Mouse (Mus musculus) heart, embryonic 10.5 days (tissue): ENCODE results near the gene Ndufs8. TPM values are rescaled to one million over a fixed set of nuclear protein-coding genes. Genes with fewer than 3 reads are reported as not detected.

Experiments used
- DNase-seq: peaks from one replicate; pipeline ENCODE4 v3.0.0-alpha.2; 2017; ENCODE audit warnings: low spot score
- H3K27ac ChIP-seq: fragments of 300-500 bp; sonication (generic); 2 replicates; pipeline ENCODE4 v1.5.1; 2016; ENCODE audit warnings: mild to moderate bottlenecking
- H3K27me3 ChIP-seq: fragments of 300-500 bp; sonication (generic); 2 replicates; pipeline ENCODE4 v1.6.1; 2016; ENCODE audit warnings: mild to moderate bottlenecking; ENCODE audit not compliant: poor library complexity, insufficient read depth, severe bottlenecking
- H3K36me3 ChIP-seq: fragments of 300-500 bp; sonication (generic); 2 replicates; pipeline ENCODE4 v1.6.1; 2016; ENCODE audit warnings: mild to moderate bottlenecking, moderate library complexity
- H3K4me1 ChIP-seq: fragments of 300-500 bp; sonication (generic); 2 replicates; pipeline ENCODE4 v1.6.1; 2016; ENCODE audit warnings: mild to moderate bottlenecking
- H3K4me3 ChIP-seq: fragments of 300-500 bp; sonication (generic); 2 replicates; pipeline ENCODE4 v1.5.1; 2016; ENCODE audit warnings: mild to moderate bottlenecking, moderate library complexity
- H3K9me3 ChIP-seq: fragments of 300-500 bp; sonication (generic); 2 replicates; pipeline ENCODE4 v1.6.1; 2016; ENCODE audit warnings: mild to moderate bottlenecking, moderate library complexity
- WGBS: fragments of 180-500 bp; shearing (Covaris S2); methylation state at CpG from one replicate; pipeline ENCODE4 v1.1.7; 2016; 5-methylcytosine and 5-hydroxymethylcytosine counted together
- polyA plus RNA-seq: library from polyadenylated mRNA; unstranded; fragments of >200 nt; fragmentation: Nextera tagmentation; extraction: Ambion mirVana; gene quantifications from 2 replicates; pipeline ENCODE4 v1.2.1, GENCODE M21; 2016

The Ndufs8 gene
- polyA plus RNA-seq, 1 experiment from 2014 or later, result 323 TPM

- Histone ChIP-seq H3K27ac (peak overlapping the region; percentile 56), H3K4me1 (peaks cover 38% of the 10 kb centered on the region), H3K27me3 (no peaks in the 10 kb centered on the region), H3K4me3 (no peak overlapping the region), H3K9me3 (no peaks in the 10 kb centered on the region), H3K36me3 (peaks cover 95% of the 10 kb centered on the region)
- 70% methylated on average over 4 of the region's 4 CpGs for WGBS
- no peak for DNase-seq
Measured at GRCm38 (mm10) chr19:3893545-3894116, 18.9 kb downstream of the Ndufs8 start.

- 88% methylated on average over 8 of the region's 8 CpGs for WGBS
- peak; percentile 46 for DNase-seq
- Histone ChIP-seq H3K27me3 (no peaks in the 10 kb centered on the region), H3K4me1 (peaks cover 22% of the 10 kb centered on the region), H3K4me3 (no peak overlapping the region), H3K27ac (no peak overlapping the region), H3K36me3 (peaks cover 87% of the 10 kb centered on the region), H3K9me3 (no peaks in the 10 kb centered on the region)
Measured at GRCm38 (mm10) chr19:3890181-3890580, 22.4 kb downstream of the Ndufs8 start.

DNA sequence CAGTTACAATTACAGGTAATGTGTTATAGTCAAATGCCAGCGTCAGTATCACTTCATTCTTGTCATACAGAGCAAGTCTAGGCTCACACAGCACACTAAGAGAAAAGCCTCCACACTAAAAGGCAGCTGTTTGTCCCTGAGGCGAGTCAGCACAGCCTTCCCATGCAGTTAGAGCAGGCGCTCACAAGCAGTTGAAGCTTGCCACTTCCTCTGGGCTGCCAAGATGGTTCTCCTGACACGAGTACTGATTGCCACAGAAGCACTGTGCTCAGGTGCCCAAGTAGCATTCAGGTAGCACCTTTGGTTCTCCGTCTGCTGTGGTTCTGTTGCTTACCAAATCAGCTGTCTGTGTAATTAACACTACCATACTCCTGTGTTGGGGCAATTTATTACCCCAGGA lies 23.5 kb downstream of the Ndufs8 start:
- Histone ChIP-seq H3K27me3 (no peaks in the 10 kb centered on the region), H3K4me1 (peaks cover 22% of the 10 kb centered on the region), H3K9me3 (no peaks in the 10 kb centered on the region), H3K27ac (no peak overlapping the region), H3K36me3 (peaks cover 76% of the 10 kb centered on the region), H3K4me3 (no peak overlapping the region)
- WGBS, result 91% methylated on average over 5 of the region's 5 CpGs
- peak; percentile 70 for DNase-seq

DNA sequence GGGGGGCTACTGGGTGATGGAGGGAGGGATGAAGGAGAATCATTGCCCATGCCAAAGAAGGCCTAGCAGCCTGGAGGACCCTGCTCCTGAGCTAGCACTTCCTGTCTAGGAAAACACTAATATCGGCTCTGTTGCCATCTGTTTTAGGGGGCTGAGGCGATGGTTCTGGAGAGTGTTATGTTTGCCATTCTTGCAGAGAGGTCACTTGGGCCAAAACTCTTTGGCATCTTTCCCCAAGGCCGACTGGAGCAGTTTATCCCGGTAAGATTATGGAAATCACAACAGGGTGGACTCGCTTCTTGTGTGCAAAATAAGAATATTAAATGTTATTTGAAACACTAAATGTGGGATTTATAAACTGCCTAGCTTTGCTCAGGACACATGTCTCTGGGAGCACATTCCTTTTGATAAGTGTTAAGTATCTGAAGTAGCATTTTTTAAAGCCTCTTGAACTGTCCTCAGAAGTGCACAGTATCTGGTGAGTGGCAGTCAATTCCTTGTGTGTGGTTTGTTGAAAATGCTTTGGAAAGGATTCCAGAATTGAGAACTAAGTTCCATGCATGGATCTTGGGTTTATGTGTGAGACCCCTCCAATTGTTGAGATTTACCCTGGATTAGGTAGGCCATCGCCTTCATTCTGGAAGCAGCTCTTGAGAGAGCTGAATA lies 28.1 kb downstream of the Ndufs8 start:
- H3K27ac ChIP-seq, result no peak overlapping the region
- no peaks in the 10 kb centered on the region for H3K9me3 ChIP-seq
- peaks cover 41% of the 10 kb centered on the region for H3K36me3 ChIP-seq
- DNase-seq, result no peak
- no peaks in the 10 kb centered on the region for H3K27me3 ChIP-seq
- 57% methylated on average over 6 of the region's 6 CpGs for WGBS
- no peak overlapping the region for H3K4me3 ChIP-seq
- peaks cover 12% of the 10 kb centered on the region for H3K4me1 ChIP-seq

- no peaks in the 10 kb centered on the region for H3K27me3 ChIP-seq
- H3K4me1 ChIP-seq, result peaks cover 12% of the 10 kb centered on the region
- H3K9me3 ChIP-seq, result no peaks in the 10 kb centered on the region
- H3K36me3 ChIP-seq, result peaks cover 33% of the 10 kb centered on the region
- H3K4me3 ChIP-seq, result no peak overlapping the region
- no peak for DNase-seq
- WGBS, result 88% methylated on average over 4 of the region's 4 CpGs
- H3K27ac ChIP-seq, result no peak overlapping the region
Measured at GRCm38 (mm10) chr19:3882214-3882613, 30.4 kb downstream of the Ndufs8 start.

DNA sequence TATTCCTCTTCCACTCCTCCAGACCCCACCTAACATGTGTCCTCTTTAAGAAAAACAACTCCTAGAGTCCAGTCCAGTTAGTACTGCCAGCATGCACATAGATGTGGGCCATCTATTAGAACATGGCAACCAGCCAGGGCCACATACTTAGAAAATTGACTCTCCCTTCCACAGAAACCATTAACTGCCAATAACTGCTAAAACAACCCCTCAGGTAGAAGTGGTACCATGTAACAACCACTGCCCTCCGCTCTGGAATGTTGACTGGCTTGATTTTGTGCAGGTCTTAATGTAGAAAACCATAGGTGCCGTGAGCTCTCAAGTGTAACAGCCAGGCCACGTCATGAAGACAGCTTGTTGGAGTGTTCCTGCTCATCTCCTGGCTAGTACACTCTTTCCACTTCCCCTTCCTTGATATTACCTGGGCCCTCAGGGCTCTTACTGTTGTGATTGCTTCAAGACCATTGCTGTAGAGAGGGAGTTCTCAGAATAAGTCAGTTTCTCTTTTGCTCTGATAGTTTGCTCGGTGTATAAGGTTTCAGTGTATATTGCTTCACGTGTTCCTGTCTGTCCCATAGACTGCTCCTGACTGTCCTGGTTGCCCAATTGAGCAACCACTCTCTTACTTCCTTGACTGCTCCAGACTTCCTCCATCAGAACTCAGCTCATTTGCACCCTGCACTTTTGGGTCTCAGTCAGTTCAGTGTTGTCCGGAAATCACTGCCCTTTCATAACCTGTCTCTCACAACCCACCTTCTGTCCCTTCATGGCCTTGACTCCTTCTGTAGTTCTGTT lies 32.3 kb downstream of the Ndufs8 start:
- H3K9me3 ChIP-seq, result no peaks in the 10 kb centered on the region
- H3K4me1 ChIP-seq, result peaks cover 12% of the 10 kb centered on the region
- H3K27ac ChIP-seq, result no peak overlapping the region
- H3K4me3 ChIP-seq, result no peak overlapping the region
- DNase-seq, result no peak
- 89% methylated on average over 6 of the region's 6 CpGs for WGBS
- H3K27me3 ChIP-seq, result no peaks in the 10 kb centered on the region
- H3K36me3 ChIP-seq, result peaks cover 23% of the 10 kb centered on the region; the same call in 1 of the 2 replicates

GRCm38 (mm10) chr19:3875045-3875444 lies 37.5 kb downstream of the Ndufs8 start:
- no peak overlapping the region for H3K4me3 ChIP-seq
- no peak for DNase-seq
- H3K27ac ChIP-seq, result no peak overlapping the region
- 0 out of 2 replicates have a peak, but pooled peaks cover 3% of the 10 kb centered on the region for H3K4me1 ChIP-seq
- no peaks in the 10 kb centered on the region for H3K27me3 ChIP-seq
- WGBS, result 87% methylated on average over 7 of the region's 7 CpGs
- peaks cover 14% of the 10 kb centered on the region; the same call in 1 of the 2 replicates for H3K36me3 ChIP-seq
- no peaks in the 10 kb centered on the region for H3K9me3 ChIP-seq

GRCm38 (mm10) chr19:3872373-3872772 lies 40.2 kb downstream of the Ndufs8 start:
- Histone ChIP-seq H3K4me1 (0 out of 2 replicates have a peak, but pooled peaks cover 3% of the 10 kb centered on the region), H3K27me3 (no peaks in the 10 kb centered on the region), H3K27ac (no peak overlapping the region), H3K9me3 (no peaks in the 10 kb centered on the region), H3K36me3 (peaks cover 10% of the 10 kb centered on the region; the same call in 1 of the 2 replicates), H3K4me3 (no peak overlapping the region)
- 66% methylated on average over 4 of the region's 4 CpGs for WGBS
- no peak for DNase-seq

GRCm38 (mm10) chr19:3871468-3871867 lies 41.1 kb downstream of the Ndufs8 start:
- DNase-seq, result no peak
- no peaks in the 10 kb centered on the region for H3K27me3 ChIP-seq
- H3K36me3 ChIP-seq, result peaks cover 10% of the 10 kb centered on the region
- H3K4me1 ChIP-seq, result 0 out of 2 replicates have a peak, but pooled peaks cover 3% of the 10 kb centered on the region
- H3K4me3 ChIP-seq, result no peak overlapping the region
- no peaks in the 10 kb centered on the region for H3K9me3 ChIP-seq
- H3K27ac ChIP-seq, result no peak overlapping the region

- H3K27me3 ChIP-seq, result no peaks in the 10 kb centered on the region
- H3K36me3 ChIP-seq, result peaks cover 24% of the 10 kb centered on the region
- H3K4me3 ChIP-seq, result no peak overlapping the region
- no peak overlapping the region for H3K27ac ChIP-seq
- no peak for DNase-seq
- H3K4me1 ChIP-seq, result 0 out of 2 replicates have a peak, but pooled peaks cover 3% of the 10 kb centered on the region
- WGBS, result 98% methylated on average over 1 of the region's 1 CpGs
- no peaks in the 10 kb centered on the region for H3K9me3 ChIP-seq
Measured at GRCm38 (mm10) chr19:3868290-3868689, 44.3 kb downstream of the Ndufs8 start.

DNA sequence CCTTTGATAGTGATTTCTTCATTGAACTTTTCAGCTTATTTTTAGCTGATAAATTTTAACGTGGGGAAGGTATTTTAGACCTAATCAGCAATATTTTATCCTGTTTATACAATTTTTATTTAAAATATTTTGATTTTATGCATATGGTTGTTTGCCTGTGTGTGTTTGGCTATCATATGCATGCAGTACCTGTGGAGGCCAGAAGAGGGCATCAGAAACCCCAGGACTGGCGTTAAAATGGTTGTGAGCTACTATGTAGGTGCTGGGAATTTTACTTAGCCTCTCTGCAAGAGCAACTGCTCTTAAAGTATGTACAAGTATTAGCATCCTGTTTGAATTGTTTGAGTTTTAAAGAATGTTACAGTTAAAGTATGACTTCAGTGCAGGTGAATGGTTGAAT lies 47.6 kb downstream of the Ndufs8 start:
- peaks cover 29% of the 10 kb centered on the region for H3K36me3 ChIP-seq
- H3K27ac ChIP-seq, result no peak overlapping the region
- H3K4me3 ChIP-seq, result no peak overlapping the region
- no peaks in the 10 kb centered on the region for H3K4me1 ChIP-seq
- H3K9me3 ChIP-seq, result no peaks in the 10 kb centered on the region
- no peaks in the 10 kb centered on the region for H3K27me3 ChIP-seq
- DNase-seq, result no peak
- 82% methylated on average over 2 of the region's 2 CpGs for WGBS

GRCm38 (mm10) chr19:3862713-3863112 lies 49.9 kb downstream of the Ndufs8 start:
- H3K36me3 ChIP-seq, result peaks cover 29% of the 10 kb centered on the region
- H3K27me3 ChIP-seq, result no peaks in the 10 kb centered on the region
- no peak overlapping the region for H3K27ac ChIP-seq
- no peak for DNase-seq
- H3K4me3 ChIP-seq, result no peak overlapping the region
- no peaks in the 10 kb centered on the region for H3K9me3 ChIP-seq
- H3K4me1 ChIP-seq, result 0 out of 2 replicates have a peak, but pooled peaks cover 3% of the 10 kb centered on the region
- WGBS, result 69% methylated on average over 2 of the region's 2 CpGs
